Mouse (Mus musculus) myocyte (in vitro differentiated cells): ENCODE results near the gene Dhrs11.

ENCODE experiments used
- E2F4 ChIP-seq: IDR thresholded peaks from one replicate; pipeline ENCODE4 v1.6.1; 2011; ENCODE audit warnings: mild to moderate bottlenecking, control low read depth, moderate library complexity; ENCODE audit not compliant: insufficient read depth
- MAX ChIP-seq: IDR thresholded peaks from one replicate; pipeline ENCODE4 v1.6.1; 2011; ENCODE audit warnings: low read depth, mild to moderate bottlenecking, control low read depth
- POLR2A ChIP-seq: IDR thresholded peaks from one replicate; pipeline ENCODE4 v1.6.1; 2011; ENCODE audit warnings: low read depth, mild to moderate bottlenecking, control low read depth, moderate library complexity; ENCODE audit not compliant: insufficient read length

DNA sequence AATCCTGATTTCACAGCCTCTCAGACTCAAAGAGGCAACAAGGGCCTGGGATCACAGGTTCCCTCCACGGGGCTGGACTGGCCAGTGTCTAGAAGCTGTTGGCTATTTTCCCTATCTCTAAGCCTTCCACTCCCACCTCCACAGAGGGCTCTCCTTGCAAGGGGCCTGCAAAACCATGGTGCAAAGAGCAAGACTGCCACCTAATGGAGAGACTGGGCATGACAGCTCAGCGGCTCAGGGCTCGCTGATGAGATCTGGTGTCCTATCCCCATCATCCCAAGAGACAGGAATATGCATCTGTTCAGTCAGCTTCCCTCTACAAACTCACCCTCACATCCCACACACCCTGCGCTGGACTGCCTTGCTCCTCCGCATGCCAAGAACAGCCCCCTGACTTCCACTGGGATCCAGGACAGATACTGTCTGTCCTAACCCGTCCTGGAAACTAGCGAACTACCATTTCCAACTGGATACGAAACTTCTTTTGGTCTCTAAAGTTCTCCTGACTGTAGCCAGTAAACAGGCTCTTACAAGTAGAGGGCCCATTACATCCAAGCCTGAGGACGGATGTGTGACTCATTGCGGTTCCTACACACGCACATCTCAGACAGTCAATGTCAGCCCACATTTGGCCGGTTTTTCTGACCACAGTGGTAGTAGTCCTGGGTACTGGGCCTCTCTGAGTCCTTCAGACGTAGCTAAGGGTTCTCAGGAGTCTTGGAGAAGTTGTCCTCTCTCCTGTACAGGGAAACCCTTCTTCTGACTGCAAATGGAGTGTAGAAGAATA, 14.9 kb downstream of the Dhrs11 start:
- no peak for TF ChIP-seq MAX
- TF ChIP-seq POLR2A = no peak
- TF ChIP-seq E2F4 = no peak
